8 mouse cellular contexts compared by ENCODE assay signal in the genomic region with DNA sequence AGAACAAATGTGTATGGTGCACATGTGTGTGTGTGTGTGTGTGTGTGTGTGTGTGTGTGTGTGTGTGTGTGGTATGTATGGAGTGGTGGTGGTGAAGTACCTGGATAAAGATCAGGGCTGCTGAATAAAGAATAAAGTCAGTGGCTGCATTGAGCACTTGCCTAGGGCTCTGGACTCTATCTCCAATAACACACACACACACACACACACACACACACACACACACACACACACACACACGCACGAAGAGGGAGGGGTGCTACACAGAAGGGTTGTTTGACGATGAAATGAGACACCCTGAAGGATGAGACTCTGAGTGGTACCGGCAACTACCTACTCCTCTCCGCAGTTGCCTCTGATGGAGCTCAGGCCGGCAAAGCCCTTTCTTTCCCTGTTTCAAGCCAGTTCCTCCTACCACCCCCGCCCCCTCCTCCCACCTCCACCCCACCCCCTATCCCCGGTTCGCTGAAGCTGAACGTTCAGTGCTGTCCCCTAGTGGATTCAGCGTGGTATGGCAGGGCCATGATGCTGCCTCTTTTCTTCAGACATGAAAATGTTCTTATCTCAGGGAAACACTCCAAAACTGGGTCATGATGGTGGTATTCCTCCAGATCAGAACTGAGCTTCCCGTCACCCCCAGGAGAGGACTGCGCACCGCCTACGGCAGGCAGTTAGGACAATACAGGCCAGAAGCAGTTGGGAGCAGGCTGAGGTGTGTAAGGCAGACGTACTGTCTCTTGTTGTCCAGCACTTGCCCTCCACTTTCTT. TPM values are rescaled to one million over a fixed set of nuclear protein-coding genes. Genes with fewer than 3 reads are reported as not detected.
DNase-seq lines count a peak whose midpoint lies in the region; ATAC-seq and TF ChIP-seq lines count a peak whose summit lies in the region.

No protein-coding gene starts in this region.

- no peak for TF ChIP-seq EP300 in heart, postnatal 0 days (IDR thresholded peaks at IDR 0.05; ENCODE audit: low read depth)

- H3K27me3 ChIP-seq in heart, postnatal 0 days (ENCODE audit: control insufficient read depth, insufficient read depth, low read length): peaks cover 16% of the 10 kb centered on the region
- 0 out of 2 replicates have a peak, but pooled peaks cover 4% of the 10 kb centered on the region for H3K27me3 ChIP-seq in neural tube, embryonic 15.5 days (replicated peaks)

- H3K4me2 ChIP-seq in heart, postnatal 0 days (ENCODE audit: low read depth, low read length): peak overlapping the region; percentile 37; the same call in 1 of the 2 replicates
- H3K4me2 ChIP-seq in neural tube, embryonic 15.5 days: peak overlapping the region; percentile 57

- peak overlapping the region; percentile 20; the same call in 1 of the 2 replicates for H3K4me3 ChIP-seq in heart, postnatal 0 days (ENCODE audit: low read depth, low read length)
- peak overlapping the region; percentile 33 for H3K4me3 ChIP-seq in neural tube, embryonic 15.5 days (replicated peaks)

- peaks cover 4% of the 10 kb centered on the region; the same call in 1 of the 2 replicates for H3K4me1 ChIP-seq in heart, postnatal 0 days (ENCODE audit: control insufficient read depth, insufficient read depth)
- peaks cover 4% of the 10 kb centered on the region; the same call in 1 of the 2 replicates for H3K4me1 ChIP-seq in neural tube, embryonic 15.5 days

- no peak overlapping the region for H3K27ac ChIP-seq in heart, postnatal 0 days (ENCODE audit: low read depth)
- no peak overlapping the region for H3K27ac ChIP-seq in neural tube, embryonic 15.5 days (replicated peaks)

- 6% methylated on average over 13 of the region's 16 CpGs for WGBS in heart, postnatal 0 days
- 9% methylated on average over 14 of the region's 16 CpGs for WGBS in neural tube, embryonic 15.5 days

- DNase-seq in CD4-positive helper T cell, adult 2 months (ENCODE audit: low read depth, low spot score): peak; percentile 70
- peak; percentile 84 for DNase-seq in R1 (ENCODE audit: low read depth, low spot score)
- peak; percentile 85 for DNase-seq in embryo, embryonic 11 days
- peak; percentile 46 for DNase-seq in heart, postnatal 0 days (ENCODE audit: low spot score)
- peak; percentile 56 for DNase-seq in layer of hippocampus, adult 11-12 months (ENCODE audit: low spot score)
- DNase-seq in lung, adult 18-20 months: peak; percentile 28 to 38
- peak; percentile 23 to 39 for DNase-seq in urinary bladder, postnatal 36 days (ENCODE audit: low spot score in 2 of 2)

- no peaks in the 10 kb centered on the region for H3K9me3 ChIP-seq in heart, postnatal 0 days (replicated peaks; ENCODE audit: control insufficient read depth, low read length)
- no peaks in the 10 kb centered on the region for H3K9me3 ChIP-seq in neural tube, embryonic 15.5 days (replicated peaks)

- TF ChIP-seq CTCF in heart, postnatal 0 days (IDR thresholded peaks at IDR 0.05; ENCODE audit: low read depth): peak; percentile 79

- no peaks in the 10 kb centered on the region for H3K36me3 ChIP-seq in heart, postnatal 0 days (replicated peaks; ENCODE audit: control insufficient read depth, insufficient read depth, low read length)
- H3K36me3 ChIP-seq in neural tube, embryonic 15.5 days: no peaks in the 10 kb centered on the region

- no peak overlapping the region for H3K9ac ChIP-seq in heart, postnatal 0 days (replicated peaks; ENCODE audit: low read depth, low read length)
- H3K9ac ChIP-seq in neural tube, embryonic 15.5 days (replicated peaks): peak overlapping the region; percentile 37; the same call in 1 of the 2 replicates

- peak; percentile 33; the same call in 1 of the 2 replicates for ATAC-seq in heart, postnatal 0 days (ENCODE audit: insufficient read depth, low read depth)
- ATAC-seq in neural tube, embryonic 15.5 days (ENCODE audit: low FRiP score): peak; percentile 86

RNA-seq across cellular contexts. Expression of gene Ffar1, which starts 1.5 kb away (rescaled TPM):
- not detected in 2 replicates for total RNA-seq in heart, postnatal 0 days (2014; rRNA removed; ENCODE audit: low replicate concordance)
- polyA plus RNA-seq in heart, postnatal 0 days (2015; fragmentation: Nextera tagmentation; extraction: Ambion mirVana): not detected in 2 replicates
- not detected in 2 replicates for polyA plus RNA-seq in neural tube, embryonic 15.5 days (2015; fragmentation: Nextera tagmentation; extraction: Ambion mirVana)

RNA-seq across cellular contexts. Expression of gene Ffar3, which starts 3.8 kb away (rescaled TPM):
- total RNA-seq in heart, postnatal 0 days (2014; rRNA removed; ENCODE audit: low replicate concordance): not detected in 2 replicates
- polyA plus RNA-seq in heart, postnatal 0 days (2015; fragmentation: Nextera tagmentation; extraction: Ambion mirVana): not detected in 2 replicates
- 0.14 TPM in 1 of 2 replicates, not detected in the other for polyA plus RNA-seq in neural tube, embryonic 15.5 days (2015; fragmentation: Nextera tagmentation; extraction: Ambion mirVana)

RNA-seq across cellular contexts. Expression of gene Cd22, which starts 20.3 kb away (rescaled TPM):
- not detected in 2 replicates for total RNA-seq in heart, postnatal 0 days (2014; rRNA removed; ENCODE audit: low replicate concordance)
- 0.08 and 0.23 TPM in 2 replicates for polyA plus RNA-seq in heart, postnatal 0 days (2015; fragmentation: Nextera tagmentation; extraction: Ambion mirVana)
- 0.10 and 0.11 TPM in 2 replicates for polyA plus RNA-seq in neural tube, embryonic 15.5 days (2015; fragmentation: Nextera tagmentation; extraction: Ambion mirVana)

RNA-seq across cellular contexts. Expression of gene Ffar2, which starts 36.2 kb away (rescaled TPM):
- total RNA-seq in heart, postnatal 0 days (2014; rRNA removed; ENCODE audit: low replicate concordance): not detected in 2 replicates
- polyA plus RNA-seq in heart, postnatal 0 days (2015; fragmentation: Nextera tagmentation; extraction: Ambion mirVana): 0.05 TPM in 2 replicates
- 0.15 and 1.1 TPM in 2 replicates for polyA plus RNA-seq in neural tube, embryonic 15.5 days (2015; fragmentation: Nextera tagmentation; extraction: Ambion mirVana)

RNA-seq across cellular contexts. Expression of gene Mag, which starts 54.9 kb away (rescaled TPM):
- 0.38 and 1.2 TPM in 2 replicates for total RNA-seq in heart, postnatal 0 days (2014; rRNA removed; ENCODE audit: low replicate concordance)
- 0.07 and 0.10 TPM in 2 replicates for polyA plus RNA-seq in heart, postnatal 0 days (2015; fragmentation: Nextera tagmentation; extraction: Ambion mirVana)
- polyA plus RNA-seq in neural tube, embryonic 15.5 days (2015; fragmentation: Nextera tagmentation; extraction: Ambion mirVana): 4.7 and 4.8 TPM in 2 replicates

Comparison
In these comparisons a context has a peak if more than half of its experiments do, and no peak if none do; other contexts are left out.
1. DNase-seq: peak in every context shown above with its lines; median percentile 85 in embryo, embryonic 11 days; 84 in R1; 70 in CD4-positive helper T cell, adult 2 months; 56 in layer of hippocampus, adult 11-12 months; 46 in heart, postnatal 0 days; 33 in lung, adult 18-20 months; 31 in urinary bladder, postnatal 36 days.